Mouse (Mus musculus) liver, embryonic 14.5 days (tissue): Measurements from ENCODE around the gene Ncbp3.
"Not testable (repeated sequence)": the region's sequence is repeated elsewhere in the genome, so short reads cannot be mapped to it uniquely, and the experiment has no call there.

ENCODE experiments used
- CTCF ChIP-seq: IDR thresholded peaks from 2 replicates; pipeline ENCODE4 v1.5.1; 2016; ENCODE audit warnings: antibody characterized with exemption, low read depth, control low read depth
- EP300 ChIP-seq: IDR thresholded peaks from 2 replicates; pipeline ENCODE4 v1.6.1; 2016; ENCODE audit warnings: antibody characterized with exemption, low read depth

- TF ChIP-seq CTCF: peak; percentile 35
- TF ChIP-seq EP300: not testable (repeated sequence)
These were observed 59.8 kb downstream of the Ncbp3 start for GRCm38 (mm10) chr11:73107358-73107757.
